Mouse (Mus musculus): ENCODE data around the gene Acot12.

Gene Acot12

GRCm38 (mm10) chr13:91741280-91742047 lies at the start of gene Acot12:
Acot12 (plus strand) TSS chr13:91741512.
- no peak for DNase-seq

DNA sequence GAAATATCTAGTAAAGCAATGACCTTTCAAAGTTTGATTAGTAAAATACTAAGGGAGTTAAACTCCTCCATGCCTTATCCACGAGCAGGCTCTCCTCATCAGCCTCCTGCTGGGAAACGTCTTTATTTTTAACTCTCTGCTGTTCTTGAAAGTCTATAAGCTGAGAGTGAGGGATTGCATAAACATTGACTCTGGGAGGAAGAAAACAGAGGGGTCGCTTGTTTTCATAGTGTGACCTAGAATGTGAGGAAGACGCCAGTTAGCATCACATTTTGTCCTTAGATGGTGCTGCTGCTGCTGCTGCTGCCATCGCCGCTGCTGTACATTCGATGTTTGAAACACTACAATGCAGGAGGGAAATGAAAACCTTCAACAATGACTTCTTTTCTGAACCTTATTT lies 47.7 kb upstream of the Acot12 start:
- DNase-seq: no peak

DNA sequence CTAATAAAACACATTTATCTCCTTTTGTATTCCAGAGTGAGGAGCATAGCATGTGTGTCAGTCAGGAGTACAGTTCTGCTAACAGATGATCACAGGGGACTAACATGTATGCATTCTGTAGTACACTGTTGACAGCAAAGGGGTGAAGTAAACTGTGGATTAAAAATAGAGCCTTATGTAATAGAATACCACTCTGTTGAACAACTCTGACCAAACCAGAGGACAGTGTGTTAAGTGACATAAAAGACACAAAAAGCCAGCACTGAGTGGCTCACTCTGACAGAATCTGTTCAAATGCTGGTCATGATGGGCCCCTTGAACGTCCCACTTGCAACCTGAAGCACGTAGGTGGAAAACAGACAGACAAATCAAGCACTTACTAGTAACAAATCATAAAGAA lies 45.9 kb upstream of the Acot12 start:
- DNase-seq: no peak

DNA sequence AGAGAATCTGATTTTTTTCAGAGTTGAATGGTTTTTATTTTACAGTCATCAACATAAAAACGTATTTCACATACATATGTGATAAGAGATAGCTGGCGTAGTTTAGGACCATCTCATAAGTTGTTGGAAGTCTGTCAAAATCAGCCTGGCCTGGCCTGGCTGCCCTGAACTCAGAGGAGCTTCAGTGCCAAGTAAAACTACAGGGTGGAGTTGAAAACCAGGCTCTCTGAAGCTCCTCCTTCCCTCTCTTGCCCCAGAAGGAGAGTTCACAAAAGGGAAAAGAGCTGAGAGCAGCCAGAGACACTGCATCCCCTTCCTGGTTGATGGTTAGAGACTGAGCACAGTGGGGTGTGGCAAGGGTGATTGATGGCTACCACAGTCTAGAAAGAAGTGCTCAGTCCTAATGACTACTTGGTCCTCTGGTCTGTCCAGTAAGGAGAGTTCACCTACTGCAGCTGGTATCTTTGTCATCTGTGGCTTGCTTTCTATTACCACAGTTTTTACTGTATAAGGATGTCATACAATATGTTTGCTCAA lies 45.1 kb upstream of the Acot12 start:
- DNase-seq: peak; percentile 3

- peak; percentile 40 for DNase-seq
Measured at GRCm38 (mm10) chr13:91697011-91697410, 44.3 kb upstream of the Acot12 start.

GRCm38 (mm10) chr13:91702337-91702736 lies 39.0 kb upstream of the Acot12 start:
- no peak for DNase-seq

- no peak for DNase-seq
Measured at GRCm38 (mm10) chr13:91719487-91719886, 21.8 kb upstream of the Acot12 start.

GRCm38 (mm10) chr13:91723108-91723735 lies 18.1 kb upstream of the Acot12 start:
- DNase-seq: no peak

GRCm38 (mm10) chr13:91723736-91724119 lies 17.6 kb upstream of the Acot12 start:
- no peak for DNase-seq

GRCm38 (mm10) chr13:91724211-91724610 lies 17.1 kb upstream of the Acot12 start:
- no peak for DNase-seq

DNA sequence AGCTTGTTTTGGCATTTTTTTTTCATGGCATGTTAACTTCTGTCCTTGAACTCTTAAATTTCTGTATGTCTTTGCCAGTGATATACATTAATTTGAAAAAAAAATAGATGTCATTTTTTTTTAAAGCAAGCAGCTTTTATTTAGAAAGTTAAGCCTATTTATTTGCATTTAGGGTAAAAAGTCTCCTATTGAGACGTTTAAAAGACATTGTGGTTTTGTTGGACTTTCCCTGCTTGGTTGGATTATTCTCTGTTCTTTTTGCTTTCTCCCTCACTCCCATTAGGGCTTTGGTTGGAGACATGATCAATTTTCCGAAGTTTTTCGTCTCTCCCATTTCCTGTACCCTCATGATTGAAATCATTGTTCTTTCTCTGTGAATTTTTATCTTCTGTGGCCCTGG lies 16.2 kb upstream of the Acot12 start:
- DNase-seq: no peak

GRCm38 (mm10) chr13:91727899-91728298 lies 13.4 kb upstream of the Acot12 start:
- no peak for DNase-seq

DNA sequence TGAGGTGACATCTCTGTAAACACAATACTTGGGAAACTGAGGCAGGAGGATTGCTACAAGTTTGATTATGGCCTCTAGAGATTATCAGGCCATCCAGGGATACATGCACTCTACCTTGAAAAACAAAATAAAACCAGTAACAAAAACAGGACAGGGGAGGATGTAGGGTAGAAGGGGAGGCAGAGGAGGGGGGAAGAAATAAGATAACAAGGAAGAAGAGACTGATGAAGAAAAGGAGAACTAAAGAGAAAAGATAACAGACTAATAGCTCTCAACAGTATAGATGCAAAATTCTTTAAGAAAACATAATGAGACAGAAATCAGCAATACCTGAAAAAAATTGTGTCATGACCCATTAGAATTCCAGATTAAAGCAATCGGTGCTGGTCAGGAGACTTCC lies 4.1 kb upstream of the Acot12 start:
- DNase-seq: no peak

DNA sequence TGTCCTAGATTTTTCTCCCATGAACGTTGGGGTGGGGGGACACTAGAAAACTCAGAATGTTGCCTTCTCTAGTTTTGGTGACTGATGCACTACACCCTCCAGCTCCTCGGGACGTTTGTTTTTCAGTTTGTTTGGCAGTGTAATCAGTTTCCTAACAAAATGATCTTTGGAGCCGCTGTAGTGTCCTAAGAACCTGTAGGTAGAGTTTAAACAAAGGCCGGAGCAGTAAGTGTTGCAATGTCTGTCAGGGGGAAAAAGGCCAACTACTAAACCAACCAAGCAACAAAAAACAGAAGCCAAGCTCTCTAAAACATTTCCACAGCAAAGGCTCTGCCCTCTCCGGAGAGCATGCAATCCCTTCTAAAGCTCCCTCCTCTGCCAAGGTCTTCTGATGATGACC lies 461 bp upstream of the Acot12 start:
- no peak for DNase-seq

DNA sequence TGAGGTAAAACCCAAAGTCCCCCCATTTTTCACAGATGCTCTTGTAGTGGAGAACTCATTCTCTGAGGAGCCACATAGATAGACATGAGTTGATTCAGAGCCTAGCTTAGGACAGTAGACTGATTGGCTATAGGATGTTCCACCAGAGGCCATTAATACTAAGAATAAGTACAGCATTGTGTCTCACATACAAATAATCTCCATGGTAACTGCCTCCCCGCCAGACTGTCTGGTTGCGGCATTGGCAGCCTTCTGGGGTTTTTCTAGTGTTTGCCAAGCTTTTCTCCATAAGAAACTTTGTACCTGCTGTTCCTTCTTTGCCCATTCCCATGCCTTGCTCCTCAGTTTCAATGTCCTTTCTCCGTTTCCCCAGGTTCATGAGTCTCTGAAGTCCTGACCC lies 1.9 kb downstream of the Acot12 start:
- no peak for DNase-seq

DNA sequence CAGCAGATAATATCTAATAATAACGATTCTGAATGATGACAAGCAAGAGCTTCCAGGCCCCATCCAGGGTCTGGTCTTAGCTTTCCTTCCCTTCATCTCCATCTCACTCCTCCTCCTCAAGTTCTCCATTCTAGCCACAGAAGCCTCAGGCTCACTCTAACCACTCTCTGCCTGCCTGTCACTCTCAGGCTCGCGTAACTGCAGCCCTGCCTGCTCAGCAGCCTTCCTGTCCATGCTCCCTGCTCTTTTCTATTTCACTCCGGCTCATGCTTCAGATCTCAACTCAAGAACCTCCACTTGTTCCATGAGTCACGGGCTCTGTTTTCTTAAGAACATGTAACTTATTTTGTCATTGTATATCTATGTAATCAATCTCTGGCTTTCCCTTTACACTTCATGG lies 5.2 kb downstream of the Acot12 start:
- DNase-seq: no peak

DNA sequence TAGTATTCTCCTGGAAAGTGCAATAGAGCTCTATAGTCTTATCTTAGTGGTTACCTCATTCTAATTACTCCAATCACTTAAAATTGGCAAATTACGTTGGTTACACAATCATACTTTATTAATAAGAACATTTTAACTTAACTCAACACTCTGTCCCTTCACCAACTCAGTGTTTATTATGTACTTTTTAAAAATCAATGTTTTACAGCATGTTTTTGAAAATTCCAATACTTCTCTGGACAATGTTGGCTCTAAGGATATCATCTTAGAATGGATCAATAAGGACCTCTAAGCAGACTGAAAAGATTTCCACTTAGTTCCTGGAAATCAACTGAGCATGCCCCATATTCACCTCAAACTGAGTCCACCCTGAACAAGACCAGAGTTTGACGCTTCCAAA lies 7.1 kb downstream of the Acot12 start:
- DNase-seq: no peak

DNA sequence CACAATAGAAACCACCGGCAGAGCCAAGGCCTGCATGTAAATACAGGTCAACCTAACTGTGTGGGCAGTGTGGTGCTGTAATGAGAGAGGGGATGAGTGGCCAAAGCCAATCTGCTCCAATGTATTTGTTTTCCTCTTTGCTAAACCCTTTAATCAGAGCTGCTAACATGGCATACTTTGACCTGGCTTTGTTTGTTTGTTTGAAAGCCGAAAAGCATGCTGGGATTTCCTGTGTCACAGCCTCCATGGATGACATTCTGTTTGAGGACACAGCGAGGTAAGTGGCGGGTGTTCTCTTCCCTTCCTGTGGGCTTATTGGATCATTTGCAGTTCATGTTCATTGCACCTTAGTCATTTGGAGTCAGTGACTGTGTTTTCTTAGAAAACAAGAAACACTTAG lies 8.7 kb downstream of the Acot12 start:
- DNase-seq: no peak

- no peak for DNase-seq
Measured at GRCm38 (mm10) chr13:91753724-91754123, 12.4 kb downstream of the Acot12 start.

- no peak for DNase-seq
Measured at GRCm38 (mm10) chr13:91754762-91755161, 13.4 kb downstream of the Acot12 start.

- no peak for DNase-seq
Measured at GRCm38 (mm10) chr13:91756230-91756629, 14.9 kb downstream of the Acot12 start.

DNA sequence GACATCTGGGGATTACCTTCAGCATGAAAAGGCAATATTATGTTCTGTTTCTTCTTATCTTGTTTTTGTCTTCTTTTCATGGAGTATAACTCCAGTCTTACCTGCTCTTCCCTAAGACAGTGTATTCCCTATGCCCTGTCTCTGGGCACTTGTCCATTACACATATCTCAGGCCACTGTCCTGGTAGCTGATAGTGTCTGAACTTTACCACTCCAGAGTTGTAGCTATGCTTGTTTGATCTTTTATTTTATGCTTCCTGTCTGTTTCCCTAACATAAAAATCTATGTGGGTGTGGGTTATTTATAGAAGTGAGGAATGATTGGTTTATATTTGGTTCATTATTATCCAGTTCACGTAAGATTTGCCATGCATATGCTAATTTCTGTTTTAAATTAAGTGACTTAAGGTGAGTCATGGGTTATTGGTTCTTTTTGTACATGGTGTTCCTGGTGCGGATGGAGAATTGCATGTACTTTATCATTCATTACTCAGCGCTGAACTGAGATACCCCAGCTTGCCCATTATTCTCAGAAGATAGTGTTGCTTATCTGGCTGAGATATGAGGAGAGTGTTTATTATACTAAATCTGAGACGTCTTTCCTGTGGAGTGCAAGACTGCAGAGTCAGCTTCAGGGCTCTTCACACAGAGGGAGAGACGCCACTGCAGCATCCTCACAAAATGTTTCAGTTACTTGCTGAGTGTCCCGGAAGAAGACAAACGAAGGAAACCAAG lies 17.2 kb downstream of the Acot12 start:
- no peak for DNase-seq

GRCm38 (mm10) chr13:91759791-91760190 lies 18.5 kb downstream of the Acot12 start:
- DNase-seq: no peak

All from lung, postnatal 14 days (tissue).